Mouse (Mus musculus): ENCODE measurements at regions not wholly inside any gene's neighbourhood (a gene's known extent, or its start where the extent isn't known, plus 50 kb on each side); places are given as distances from the start of the nearest gene placed in this dataset.

GRCm38 (mm10) chr3:37846191-37847003, 122.1 kb upstream of the Gm5148 start:
- TF ChIP-seq POLR2A (IDR thresholded peaks at IDR 0.05; ENCODE audit: insufficient read length, low read depth), result no peak
- no peak for TF ChIP-seq POLR2AphosphoS2 (IDR thresholded peaks at IDR 0.05; ENCODE audit: insufficient read length, low read depth)
- TF ChIP-seq TCF12 (IDR thresholded peaks at IDR 0.05; ENCODE audit: insufficient read depth, poor library complexity, severe bottlenecking), result no peak
- TF ChIP-seq MYOG (IDR thresholded peaks at IDR 0.05; ENCODE audit: control insufficient read depth in 1 of 3, insufficient read depth in 1 of 3, insufficient read length in 2 of 3, low read depth in 2 of 3), result no peak
- no peak for TF ChIP-seq USF1 (IDR thresholded peaks at IDR 0.05; ENCODE audit: low read depth)
- no peak for TF ChIP-seq MAX (IDR thresholded peaks at IDR 0.05; ENCODE audit: low read depth)

Data from myocyte (in vitro differentiated cells).